In the genomic region with DNA sequence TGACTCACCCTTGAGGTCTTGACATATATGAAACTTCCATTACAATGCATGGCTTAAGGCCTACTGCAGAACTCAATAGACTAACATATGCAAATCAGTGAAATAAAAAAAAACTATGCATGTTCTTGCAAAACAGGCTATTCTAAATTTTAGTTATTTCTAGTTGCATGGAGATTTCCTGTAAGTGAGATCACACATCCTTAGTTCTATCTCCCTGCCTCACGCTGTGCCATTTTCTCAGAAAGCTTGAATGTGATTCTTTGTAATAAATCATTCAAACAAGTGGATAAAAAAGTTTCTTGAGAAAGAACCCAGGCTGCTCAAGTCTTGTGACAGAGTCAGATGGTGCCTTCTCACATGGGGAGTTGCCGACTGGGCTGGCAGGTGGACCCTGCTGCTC, we compare ENCODE assay signal across 26 mouse cellular contexts.
"Had no signal": no experiment of that assay in that cellular context is flagged by ENCODE, and none has a peak within 500 bp of the region (broad histone marks: within the 10 kb centered on the region; RNA-seq: fewer than 3 reads in every experiment).

No protein-coding gene starts in this region.

- H3K4me1 ChIP-seq: heart, embryonic 10.5 days; heart, embryonic 12.5 days; intestine, embryonic 15.5 days; limb, embryonic 10.5 days; limb, embryonic 12.5 days; liver, embryonic 13.5 days had no signal

- H3K9me3 ChIP-seq: heart, embryonic 10.5 days; heart, embryonic 12.5 days; hindbrain, embryonic 10.5 days; hindbrain, embryonic 12.5 days; intestine, embryonic 15.5 days; limb, embryonic 10.5 days; limb, embryonic 12.5 days; liver, embryonic 13.5 days had no signal

- H3K27me3 ChIP-seq: heart, embryonic 12.5 days; hindbrain, embryonic 12.5 days; intestine, embryonic 15.5 days; limb, embryonic 12.5 days; liver, embryonic 13.5 days had no signal

- H3K9ac ChIP-seq: heart, embryonic 12.5 days; hindbrain, embryonic 12.5 days; hindbrain, embryonic 14.5 days; intestine, embryonic 15.5 days; limb, embryonic 12.5 days; liver, embryonic 13.5 days had no signal

- H3K36me3 ChIP-seq: heart, embryonic 10.5 days; heart, embryonic 12.5 days; hindbrain, embryonic 10.5 days; hindbrain, embryonic 12.5 days; intestine, embryonic 15.5 days; limb, embryonic 10.5 days; limb, embryonic 12.5 days; liver, embryonic 13.5 days had no signal

- ATAC-seq: hindbrain, embryonic 16.5 days; inflammation-experienced regulatory T-cells, adult 6 months; intestine, embryonic 15.5 days; intestine, postnatal 0 days had no signal

- H3K27ac ChIP-seq: gastrocnemius, adult 2 months; heart, embryonic 10.5 days; hindbrain, embryonic 10.5 days; hindbrain, embryonic 12.5 days; hindbrain, embryonic 14.5 days; intestine, embryonic 15.5 days; layer of hippocampus, adult 2 months; left cerebral cortex, adult 2 months; limb, embryonic 10.5 days; limb, embryonic 12.5 days; liver, embryonic 13.5 days had no signal

- DNase-seq: gastrocnemius, adult 2 months; gastrocnemius, postnatal 10 days; gastrocnemius, postnatal 25 days; heart, adult 18-20 months; heart, postnatal 10 days; heart, postnatal 4 days; kidney, adult 18-20 months; kidney, adult 8-10 months; kidney, postnatal 10 days; kidney, postnatal 25 days; kidney, postnatal 4 days; liver; liver, embryonic 13.5 days had no signal

- H3K4me3 ChIP-seq: gastrocnemius, adult 2 months; heart, embryonic 10.5 days; heart, embryonic 12.5 days; hindbrain, embryonic 10.5 days; hindbrain, embryonic 12.5 days; intestine, embryonic 15.5 days; layer of hippocampus, adult 2 months; left cerebral cortex, adult 2 months; limb, embryonic 10.5 days; limb, embryonic 12.5 days; liver, embryonic 13.5 days had no signal
